Mouse (Mus musculus) E14TG2a.4 (cell line): ENCODE data around the gene Ptgr2.

ENCODE experiments used
- H3K27me3 ChIP-seq: 2 replicates; pipeline ENCODE4 v1.6.1; 2014; ENCODE audit warnings: low read length, control low read depth; ENCODE audit not compliant: insufficient read depth
- H3K36me3 ChIP-seq: 2 replicates; pipeline ENCODE4 v1.6.1; 2014; ENCODE audit warnings: low read length, control low read depth; ENCODE audit not compliant: insufficient read depth
- H3K4me1 ChIP-seq: replicated peaks from 2 replicates; pipeline ENCODE4 v1.6.1; 2014; ENCODE audit warnings: low read depth, low read length, control low read depth
- H3K4me3 ChIP-seq: replicated peaks from 2 replicates; pipeline ENCODE4 v1.5.1; 2014; ENCODE audit warnings: mild to moderate bottlenecking, low read length
- H3K9me3 ChIP-seq: 2 replicates; pipeline ENCODE4 v1.6.1; 2014; ENCODE audit warnings: low read length, control low read depth
- CTCF ChIP-seq: conservative IDR thresholded peaks from 2 replicates; pipeline ENCODE4 v1.5.1; 2014; ENCODE audit warnings: low read length
- NANOG ChIP-seq: IDR thresholded peaks from 2 replicates; pipeline ENCODE4 v1.6.1; 2014; ENCODE audit warnings: borderline replicate concordance, low read length, mixed read lengths
- POU5F1 ChIP-seq: IDR thresholded peaks from 2 replicates; pipeline ENCODE4 v1.6.1; 2014; ENCODE audit warnings: low read length, borderline replicate concordance

Ptgr2 gene

DNA sequence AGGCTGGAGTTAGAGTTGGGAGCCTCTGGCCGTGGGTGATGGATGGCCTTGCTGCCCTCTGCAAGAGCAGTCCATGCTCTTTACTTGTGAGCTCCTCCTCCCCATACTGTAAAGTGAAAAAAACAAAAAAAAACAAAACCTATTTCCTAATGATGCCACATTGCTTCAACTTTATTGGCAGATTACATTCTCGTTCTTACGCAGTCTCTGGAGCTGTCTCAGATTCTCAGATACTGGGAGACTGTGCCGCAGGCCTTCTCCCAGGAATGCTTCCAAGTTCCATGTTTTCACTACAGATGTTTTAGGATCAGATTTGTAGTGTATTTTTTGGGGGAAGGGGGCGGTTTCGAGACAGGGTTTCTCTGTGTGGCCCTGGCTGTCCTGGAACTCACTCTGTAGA is 80.1 kb downstream of the Ptgr2 start:
- TF ChIP-seq NANOG, result no peak
- TF ChIP-seq POU5F1, result no peak
- TF ChIP-seq CTCF, result no peak
- Histone ChIP-seq H3K36me3 (peaks cover 31% of the 10 kb centered on the region), H3K4me3 (peak overlapping the region; percentile 54), H3K9me3 (no peaks in the 10 kb centered on the region), H3K4me1 (peaks cover 53% of the 10 kb centered on the region), H3K27me3 (no peaks in the 10 kb centered on the region)
